Mouse (Mus musculus) adrenal gland (tissue): ENCODE results near the gene B3galt4.
"Not testable (repeated sequence)": the region's sequence is repeated elsewhere in the genome, so short reads cannot be mapped to it uniquely, and the experiment has no call there.

Source experiments
- intact Hi-C: fragments of 180-260 bp; cut with DNase I; formaldehyde crosslinking; loops from one replicate; pipeline ENCODE4 v1.15.1; 2025
- long read RNA-seq, 2 experiments: library from polyadenylated mRNA; unstranded; transcript quantifications; one replicate each; pipeline ENCODE4 v2.0.0; 2020; ENCODE audit warnings: borderline replicate concordance in 1 of 2; ENCODE audit not compliant: insufficient replicate concordance in 1 of 2

The B3galt4 gene
- long read RNA-seq, experiment 1, transcript B3galt4-201 (1 exons, 1,580 nt) = major isoform, 10 of 10 reads
- long read RNA-seq, experiment 1, partial matches to known transcripts = 0 of 10 reads
- long read RNA-seq, experiment 1, other reads (novel, unspliced or antisense) = 0 of 10 reads
- long read RNA-seq, experiment 2, transcript B3galt4-201 (1 exons, 1,580 nt) = major isoform, 5 of 7 reads
- long read RNA-seq, experiment 2, partial matches to known transcripts = 0 of 7 reads
- long read RNA-seq, experiment 2, other reads (novel, unspliced or antisense) = 2 of 7 reads

DNA sequence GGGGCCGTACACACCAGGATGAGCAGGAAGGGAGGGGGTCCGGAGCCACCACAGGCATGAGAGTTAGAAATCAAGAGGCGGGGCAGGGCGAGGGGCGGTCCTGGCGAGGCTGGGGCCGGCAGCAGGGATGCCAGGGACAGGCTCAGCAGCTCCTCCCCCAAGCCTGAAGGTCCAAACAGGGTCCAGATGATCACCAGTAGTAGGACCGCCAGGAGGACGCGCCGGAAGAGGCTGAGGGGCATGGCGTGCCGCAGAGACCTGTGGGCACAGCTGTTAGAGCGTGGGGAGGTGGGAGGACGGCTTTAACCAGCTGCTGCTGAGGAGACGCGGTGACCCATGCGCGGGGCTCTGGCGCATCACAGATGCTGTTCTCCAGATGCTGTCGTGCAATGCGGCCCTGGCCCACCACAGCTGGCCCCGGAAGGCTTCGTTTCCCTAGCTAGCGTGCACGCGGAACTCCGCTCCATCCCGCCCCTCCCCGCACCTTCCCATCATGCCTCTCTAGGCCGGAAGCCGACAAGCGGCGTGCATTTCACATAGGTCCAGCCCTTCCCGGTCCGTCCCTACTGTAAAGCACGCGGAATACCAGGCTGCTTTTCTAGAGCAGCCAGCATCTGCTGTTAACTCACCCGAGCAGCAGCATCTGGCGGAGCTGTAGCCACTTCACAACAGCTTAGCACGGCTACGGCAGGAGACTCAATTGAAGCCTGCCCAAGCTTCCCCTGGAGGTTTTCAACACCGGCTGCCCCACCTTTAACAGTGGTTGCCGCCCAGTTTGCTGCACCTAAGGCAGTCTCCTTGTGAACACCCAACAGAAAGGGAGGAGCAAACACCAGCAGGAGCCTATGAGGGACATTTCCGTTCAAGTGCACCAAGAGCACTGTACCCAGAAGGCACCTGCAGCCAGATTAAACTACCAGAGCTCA lies at the start of gene B3galt4:
B3galt4 (minus strand) TSS at position 468 of the 926 bp plus-strand sequence.
- intact Hi-C loops = no loop called here

GRCm38 (mm10) chr17:34000796-34001195 lies 49.5 kb upstream of the B3galt4 start:
- intact Hi-C loops = not testable (repeated sequence)

- intact Hi-C loops = no loop called here
Measured at GRCm38 (mm10) chr17:34000150-34000537, 48.9 kb upstream of the B3galt4 start, which contains the start of gene H2-K1. TSS of gene H2-K1 (minus strand) at chr17:34000347.

- intact Hi-C loops = no loop called here
Measured at GRCm38 (mm10) chr17:33999341-34000149, 48.3 kb upstream of the B3galt4 start.

GRCm38 (mm10) chr17:33998697-33999096 lies 47.4 kb upstream of the B3galt4 start:
- intact Hi-C loops = not testable (repeated sequence)

- intact Hi-C loops = not testable (repeated sequence)
Measured at GRCm38 (mm10) chr17:33997025-33997424, 45.7 kb upstream of the B3galt4 start.

- intact Hi-C loops = loop anchor here (1.0 kb wide), 1 partner anchor 1274 kb away; no protein-coding TSS in a partner anchor
Measured at GRCm38 (mm10) chr17:33995651-33996050, 44.4 kb upstream of the B3galt4 start.

- intact Hi-C loops = loop anchor here (1.0 kb wide), 1 partner anchor 1274 kb away; no protein-coding TSS in a partner anchor
Measured at GRCm38 (mm10) chr17:33994959-33995358, 43.7 kb upstream of the B3galt4 start.

DNA sequence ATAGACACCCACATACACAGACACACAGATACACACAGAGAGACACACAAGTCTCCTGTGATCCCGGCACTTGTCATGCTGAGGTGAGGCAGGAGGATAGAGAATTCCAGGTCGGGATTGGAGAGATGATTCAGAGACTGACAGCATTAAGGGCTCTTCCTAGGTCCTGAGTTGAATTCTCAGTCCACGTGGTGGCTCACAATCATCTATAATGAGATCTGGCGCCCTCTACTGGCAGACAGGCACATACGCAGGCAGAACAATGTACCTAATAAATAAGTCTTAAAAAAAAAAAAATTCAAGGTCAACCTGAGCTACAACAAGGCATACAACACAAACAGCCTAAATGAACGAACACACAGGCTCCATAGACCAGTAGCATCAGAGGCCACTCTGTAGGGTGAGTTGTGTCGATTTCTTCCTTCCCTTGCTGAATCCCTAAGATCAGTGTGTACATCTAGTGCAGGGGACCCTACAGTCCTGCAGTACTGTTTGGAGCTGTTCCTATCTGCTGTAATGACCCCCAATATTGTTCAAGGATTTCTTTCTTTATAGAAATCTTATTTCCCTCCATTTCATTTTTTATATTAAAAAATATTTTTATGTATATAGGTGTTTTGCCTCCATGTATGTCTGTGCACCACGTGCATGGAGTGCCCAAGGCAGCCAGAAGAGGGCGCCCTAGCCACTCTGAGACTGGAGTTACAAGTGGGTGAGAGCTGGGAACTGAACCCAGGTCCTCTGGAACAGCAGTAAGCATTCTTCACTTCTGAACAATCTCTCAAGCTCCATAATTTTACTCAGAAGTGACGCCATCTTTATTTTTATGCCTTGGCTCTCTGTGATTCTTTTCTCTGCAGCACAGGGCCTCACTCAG lies 40.7 kb upstream of the B3galt4 start:
- intact Hi-C loops = no loop called here

DNA sequence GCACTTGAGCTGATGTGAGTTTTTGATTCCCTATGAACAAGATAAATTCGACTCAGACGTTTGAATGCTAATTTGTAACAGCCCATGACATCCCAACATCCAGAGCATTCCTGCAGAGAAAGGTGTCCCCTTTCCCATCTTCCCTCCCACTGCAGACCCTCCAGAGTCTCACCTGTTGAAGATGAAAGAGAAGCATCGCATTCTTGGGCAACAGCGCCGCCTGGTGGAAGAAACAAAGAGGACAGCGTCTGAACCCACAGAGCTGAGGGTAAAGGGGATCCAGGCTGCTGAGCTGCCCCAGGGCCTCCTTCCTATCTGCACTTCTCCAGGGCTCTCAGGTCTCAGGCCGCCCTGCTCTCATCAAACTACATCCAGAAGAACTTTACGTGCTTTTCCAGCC lies 30.8 kb upstream of the B3galt4 start:
- intact Hi-C loops = not testable (repeated sequence)

DNA sequence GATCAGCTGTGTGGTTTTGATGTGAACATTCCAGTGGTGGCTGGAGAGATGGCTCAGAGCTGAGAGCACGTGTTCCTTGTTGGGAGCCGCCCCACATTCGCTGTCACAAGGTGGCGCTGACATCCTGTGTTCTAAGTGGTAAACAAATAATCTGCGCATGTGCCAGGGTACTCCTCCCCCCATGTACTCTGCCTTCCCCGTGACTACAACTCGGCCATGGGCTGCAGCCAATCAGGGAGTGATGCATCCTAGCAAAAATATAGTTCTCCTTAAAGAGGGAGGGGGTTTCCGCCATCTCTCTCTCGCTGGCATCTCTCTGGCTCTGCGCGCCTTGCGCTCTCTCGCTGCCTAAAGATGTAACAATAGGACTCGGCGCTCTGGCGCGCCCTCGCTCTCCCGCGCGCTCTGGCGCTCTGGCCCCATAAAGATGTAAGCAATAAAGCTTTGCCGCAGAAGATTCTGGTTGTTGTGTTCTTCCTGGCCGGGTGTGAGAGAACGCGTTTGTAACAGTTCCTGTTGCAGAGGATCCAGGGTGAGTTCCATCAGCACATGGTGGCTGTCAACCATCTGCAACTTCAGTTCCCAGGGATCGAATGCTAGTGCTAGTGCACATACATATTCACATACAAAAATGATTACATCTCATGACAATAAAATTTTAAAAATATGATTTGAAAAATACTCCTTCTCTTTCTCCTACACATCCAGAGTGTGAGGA lies 30.1 kb upstream of the B3galt4 start:
- intact Hi-C loops = not testable (repeated sequence)

GRCm38 (mm10) chr17:33980181-33981035 lies 29.1 kb upstream of the B3galt4 start:
- intact Hi-C loops = no loop called here

DNA sequence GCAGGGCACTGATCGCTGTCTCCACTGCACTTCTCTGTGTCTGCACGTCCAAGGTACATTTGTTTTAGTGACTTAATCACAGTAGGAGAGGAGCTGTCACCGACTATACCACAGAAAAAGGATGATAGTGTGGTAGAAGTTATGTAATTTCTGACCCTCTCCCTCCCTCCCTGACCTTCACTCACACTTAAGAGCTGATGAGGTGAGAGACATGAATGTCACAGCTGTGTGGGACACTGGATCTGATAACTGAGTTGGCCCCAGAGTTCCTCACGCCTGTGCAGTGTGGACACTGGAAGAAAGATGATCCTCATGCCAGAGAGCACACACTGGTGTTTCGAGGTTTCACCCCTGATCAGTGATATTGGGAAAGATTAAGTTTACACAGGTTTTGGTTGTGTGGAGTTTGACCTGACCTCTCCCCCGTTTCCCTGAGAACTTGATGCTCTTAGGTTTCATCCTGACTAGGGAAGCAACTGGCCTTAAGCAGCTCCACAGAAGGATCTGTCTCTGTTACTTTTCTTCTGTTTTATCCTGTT lies 28.3 kb upstream of the B3galt4 start:
- intact Hi-C loops = no loop called here

DNA sequence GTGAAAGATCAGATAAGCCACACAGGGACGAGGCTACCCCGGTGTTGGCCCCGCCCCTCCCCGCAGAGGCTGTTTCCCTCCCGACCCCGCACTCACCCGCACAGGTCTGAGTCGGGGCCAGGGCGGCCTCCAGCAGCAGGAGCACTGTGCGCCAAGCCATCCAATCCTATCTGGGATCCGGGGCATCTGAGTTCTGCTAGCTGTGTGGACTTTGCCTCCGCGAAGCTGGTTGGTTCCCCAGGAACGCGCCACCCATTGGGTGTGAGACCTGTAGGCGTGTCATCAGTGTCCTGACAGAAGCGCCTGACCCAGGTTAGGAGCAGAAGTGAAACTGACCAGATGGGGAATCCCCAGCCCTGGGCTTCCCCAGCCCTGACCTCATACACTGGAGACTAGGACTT lies 27.3 kb upstream of the B3galt4 start:
- intact Hi-C loops = no loop called here

DNA sequence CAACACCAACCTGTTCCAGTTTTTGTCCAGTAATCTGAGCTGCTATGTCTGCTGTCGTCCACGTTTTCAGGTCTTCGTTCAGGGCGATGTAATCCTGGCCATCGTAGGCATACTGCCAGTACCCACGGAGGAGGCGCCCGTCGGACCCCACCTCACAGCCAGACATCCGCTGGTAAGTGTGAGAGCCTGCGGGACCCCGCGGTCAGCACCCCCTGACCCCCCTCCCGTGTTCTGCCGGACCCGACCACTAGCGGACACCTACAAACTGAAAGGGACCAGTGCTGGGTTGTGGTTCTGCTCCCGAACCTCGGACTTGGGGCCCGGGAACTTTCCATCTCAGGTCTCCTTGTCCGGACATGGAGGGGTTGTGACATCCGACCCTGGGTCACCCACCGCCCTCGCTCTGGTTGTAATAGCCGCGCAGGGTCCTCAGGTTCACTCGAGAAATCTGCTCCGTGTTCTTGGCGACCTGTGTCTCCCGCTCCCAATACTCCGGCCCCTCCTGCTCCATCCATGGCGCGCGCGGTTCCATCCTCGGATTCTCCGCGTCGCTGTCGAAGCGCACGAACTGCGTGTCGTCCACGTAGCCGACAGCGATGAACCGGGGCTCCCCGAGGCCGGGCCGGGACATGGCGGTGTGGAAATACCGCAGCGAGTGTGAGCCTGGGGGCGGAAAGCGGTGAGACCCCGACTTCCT lies 26.7 kb upstream of the B3galt4 start:
- intact Hi-C loops = no loop called here

DNA sequence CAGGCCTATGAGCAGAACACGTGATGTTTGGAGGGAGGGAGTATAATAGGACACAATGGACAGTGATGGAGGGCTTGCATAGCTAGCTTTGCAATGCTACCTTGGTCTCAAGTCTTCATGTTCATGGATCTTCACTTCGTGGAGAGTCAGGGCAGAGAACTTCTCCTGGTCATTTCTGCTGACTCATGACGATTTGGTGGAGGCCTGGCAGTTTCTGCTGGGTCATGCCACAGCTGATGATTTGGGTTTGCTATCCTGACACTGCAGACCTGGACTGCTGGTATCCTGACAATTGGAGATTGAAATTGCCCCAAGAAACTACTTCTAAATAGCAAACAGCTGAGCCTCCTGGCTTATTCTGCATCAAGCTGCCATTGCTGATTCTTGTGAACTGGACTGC lies 22.3 kb upstream of the B3galt4 start:
- intact Hi-C loops = loop anchor here (2.0 kb wide), 1 partner anchor 1297 kb away; no protein-coding TSS in a partner anchor

- intact Hi-C loops = loop anchor here (2.0 kb wide), 1 partner anchor 1298 kb away; no protein-coding TSS in a partner anchor
Measured at GRCm38 (mm10) chr17:33972691-33973090, 21.4 kb upstream of the B3galt4 start.

DNA sequence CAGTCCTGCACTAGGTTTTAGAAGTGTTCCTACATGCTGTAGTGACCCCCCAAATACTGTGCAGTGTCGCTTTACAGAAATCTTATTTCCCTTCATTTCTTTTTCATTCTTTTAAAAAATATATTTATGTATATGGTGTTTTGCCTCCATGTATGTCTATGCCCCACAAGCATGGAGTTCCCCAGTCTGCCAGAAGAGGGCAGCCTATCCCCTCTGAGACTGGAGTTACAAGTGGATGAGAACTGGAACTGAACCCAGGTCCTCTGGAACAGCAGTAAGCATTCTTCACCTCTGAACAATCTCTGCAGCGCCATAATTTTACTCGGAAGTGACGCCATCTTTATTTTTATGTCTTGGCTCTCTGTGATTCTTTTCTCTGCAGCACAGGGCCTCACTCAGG lies 18.1 kb upstream of the B3galt4 start:
- intact Hi-C loops = no loop called here
